Mouse (Mus musculus) hindbrain, embryonic 12.5 days (tissue): Measurements from ENCODE around the gene Plekhg6. TPM values are rescaled to one million over a fixed set of nuclear protein-coding genes. Genes with fewer than 3 reads are reported as not detected.

ENCODE experiments used
- ATAC-seq: fragments of 200-750 bp; cut with Nextera tagmentation; 2 replicates; pipeline ENCODE4 v1.8.0; 2017; ENCODE audit warnings: moderate TSS enrichment; ENCODE audit not compliant: low FRiP score
- H3K27ac ChIP-seq: fragments of 300-500 bp; sonication (generic); 2 replicates; pipeline ENCODE4 v1.5.1; 2016; ENCODE audit warnings: mild to moderate bottlenecking
- H3K27me3 ChIP-seq: fragments of 300-500 bp; sonication (generic); 2 replicates; pipeline ENCODE4 v1.6.1; 2016; ENCODE audit warnings: mild to moderate bottlenecking
- H3K36me3 ChIP-seq: fragments of 300-500 bp; sonication (generic); 2 replicates; pipeline ENCODE4 v1.6.1; 2016; ENCODE audit warnings: mild to moderate bottlenecking
- H3K4me1 ChIP-seq: fragments of 300-500 bp; sonication (generic); 2 replicates; pipeline ENCODE4 v1.6.1; 2016
- H3K4me2 ChIP-seq: fragments of 300-500 bp; sonication (generic); replicated peaks from 2 replicates; pipeline ENCODE4 v1.6.1; 2016; ENCODE audit warnings: mild to moderate bottlenecking
- H3K4me3 ChIP-seq: fragments of 300-500 bp; sonication (generic); 2 replicates; pipeline ENCODE4 v1.5.1; 2016; ENCODE audit warnings: mild to moderate bottlenecking
- H3K9ac ChIP-seq: fragments of 300-500 bp; sonication (generic); 2 replicates; pipeline ENCODE4 v1.6.1; 2016; ENCODE audit warnings: mild to moderate bottlenecking, moderate library complexity
- H3K9me3 ChIP-seq: fragments of 300-500 bp; sonication (generic); replicated peaks from 2 replicates; pipeline ENCODE4 v1.6.1; 2016; ENCODE audit warnings: mild to moderate bottlenecking
- WGBS: fragments of 180-500 bp; shearing (Covaris S2); methylation state at CpG from one replicate; pipeline ENCODE4 v1.1.7; 2016; 5-methylcytosine and 5-hydroxymethylcytosine counted together
- polyA plus RNA-seq: library from polyadenylated mRNA; unstranded; fragments of >200 nt; fragmentation: Nextera tagmentation; extraction: Ambion mirVana; gene quantifications from 2 replicates; pipeline ENCODE4 v1.2.1, GENCODE M21; 2016

Gene Plekhg6
- polyA plus RNA-seq, 1 experiment from 2014 or later = 0.18 TPM

DNA sequence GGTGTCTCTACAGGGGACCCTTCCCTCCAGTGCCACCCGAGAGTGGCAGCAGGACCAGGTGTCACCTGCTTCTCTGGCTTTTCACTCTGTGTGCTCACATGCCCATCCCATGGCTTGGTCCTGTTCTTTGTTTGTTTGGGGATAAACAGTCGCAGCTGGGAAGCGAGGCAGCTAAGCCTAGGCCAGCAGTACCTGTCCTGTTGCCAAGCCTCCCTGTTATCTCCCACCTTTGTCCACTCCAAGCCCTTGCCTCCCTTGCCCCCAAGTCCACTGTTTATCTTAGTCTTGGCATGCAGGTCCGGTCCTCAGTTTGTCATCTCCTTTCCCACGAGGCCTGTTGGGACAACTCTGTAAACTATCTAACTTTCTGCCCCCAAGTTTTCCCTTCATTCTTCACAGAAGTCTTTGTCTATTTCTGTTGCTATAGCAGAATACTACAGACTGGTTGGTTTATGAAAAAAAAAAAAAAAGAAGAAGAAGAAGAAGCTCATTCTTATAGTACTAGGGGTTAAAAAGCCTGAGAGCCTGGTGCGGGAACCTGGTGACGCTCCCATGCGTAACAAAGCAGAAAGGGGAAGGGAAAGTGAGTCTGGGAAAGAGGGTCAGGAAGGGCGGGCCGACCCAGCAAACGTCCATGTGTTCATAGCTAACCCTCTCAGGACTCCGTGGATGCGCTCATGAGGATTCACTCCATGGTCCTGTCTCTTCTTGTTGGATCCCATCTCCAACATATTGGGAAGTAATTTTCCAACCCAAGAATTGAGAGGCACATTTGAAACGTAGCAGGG lies 47.3 kb downstream of the Plekhg6 start:
- Histone ChIP-seq H3K27ac (no peak overlapping the region), H3K36me3 (no peaks in the 10 kb centered on the region), H3K9ac (no peak overlapping the region), H3K4me1 (0 out of 2 replicates have a peak, but pooled peaks cover 2% of the 10 kb centered on the region), H3K27me3 (no peaks in the 10 kb centered on the region), H3K4me3 (no peak overlapping the region), H3K4me2 (no peak overlapping the region), H3K9me3 (no peaks in the 10 kb centered on the region)
- no peak for ATAC-seq
- 74% methylated on average over 14 of the region's 14 CpGs for WGBS

DNA sequence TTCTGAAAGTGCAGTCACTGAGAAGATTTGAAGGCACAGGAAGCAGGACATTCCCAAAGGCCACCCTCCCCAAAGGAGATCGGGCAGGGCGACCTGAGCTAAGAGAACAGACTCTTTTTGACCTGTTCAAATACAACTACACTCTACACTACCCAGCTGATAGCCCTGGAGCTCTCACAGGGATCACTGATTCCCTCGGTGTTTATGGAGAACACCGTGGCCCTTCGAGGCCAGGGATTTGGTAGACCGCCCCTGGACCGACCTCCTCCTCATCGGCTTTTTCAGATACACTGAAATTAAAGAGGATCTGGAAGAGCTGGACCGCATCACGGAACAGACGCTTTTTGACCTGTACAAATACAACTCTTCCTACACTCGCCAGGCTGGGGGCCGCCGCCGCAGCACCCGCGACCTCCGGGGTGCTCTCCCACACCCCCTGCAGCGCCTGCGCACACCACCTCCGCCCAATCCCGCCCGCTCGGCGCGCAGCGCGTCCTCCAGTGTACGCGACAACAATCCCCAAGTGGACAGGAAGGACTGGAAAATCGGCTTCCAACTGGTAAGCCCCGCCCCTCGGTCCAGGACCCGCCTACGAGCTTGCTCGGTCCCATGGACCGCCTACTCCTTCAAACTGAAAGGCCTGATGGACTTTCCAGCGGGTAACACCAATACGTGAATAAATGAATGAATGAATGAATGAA lies 49.8 kb downstream of the Plekhg6 start:
- H3K4me1 ChIP-seq = 0 out of 2 replicates have a peak, but pooled peaks cover 2% of the 10 kb centered on the region
- peak; percentile 86 for ATAC-seq
- peak overlapping the region; percentile 60 for H3K9ac ChIP-seq
- H3K4me2 ChIP-seq = peak overlapping the region; percentile 66
- H3K9me3 ChIP-seq = no peaks in the 10 kb centered on the region
- under 1% methylated on average over 39 of the region's 39 CpGs for WGBS
- H3K36me3 ChIP-seq = no peaks in the 10 kb centered on the region
- peak overlapping the region; percentile 45 for H3K4me3 ChIP-seq
- H3K27ac ChIP-seq = no peak overlapping the region
- H3K27me3 ChIP-seq = no peaks in the 10 kb centered on the region

DNA sequence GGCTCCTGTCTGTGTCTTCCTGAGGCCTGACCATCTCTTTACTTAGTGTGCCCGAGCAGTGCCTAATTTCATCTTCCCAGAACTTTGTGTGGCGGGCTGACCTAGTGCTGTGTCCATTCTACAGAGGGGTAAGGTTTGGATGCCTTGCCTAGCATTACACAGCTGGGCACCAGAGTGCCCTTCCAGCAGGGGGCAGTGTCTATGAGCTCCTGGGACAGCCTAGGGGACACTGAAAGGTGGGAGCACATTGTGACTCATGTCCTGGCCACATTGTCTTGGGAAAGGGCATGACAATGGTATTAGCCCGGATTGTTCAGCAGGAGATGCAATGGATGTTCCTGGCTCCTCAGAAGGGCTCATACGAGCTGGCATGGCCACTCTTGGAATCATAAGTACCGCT lies 52.4 kb downstream of the Plekhg6 start:
- no peaks in the 10 kb centered on the region for H3K9me3 ChIP-seq
- no peak overlapping the region for H3K4me3 ChIP-seq
- H3K27ac ChIP-seq = no peak overlapping the region
- H3K4me1 ChIP-seq = 0 out of 2 replicates have a peak, but pooled peaks cover 2% of the 10 kb centered on the region
- no peak overlapping the region for H3K4me2 ChIP-seq
- 87% methylated on average over 5 of the region's 5 CpGs for WGBS
- no peaks in the 10 kb centered on the region for H3K36me3 ChIP-seq
- no peak overlapping the region for H3K9ac ChIP-seq
- no peak for ATAC-seq
- peaks cover 5% of the 10 kb centered on the region for H3K27me3 ChIP-seq

DNA sequence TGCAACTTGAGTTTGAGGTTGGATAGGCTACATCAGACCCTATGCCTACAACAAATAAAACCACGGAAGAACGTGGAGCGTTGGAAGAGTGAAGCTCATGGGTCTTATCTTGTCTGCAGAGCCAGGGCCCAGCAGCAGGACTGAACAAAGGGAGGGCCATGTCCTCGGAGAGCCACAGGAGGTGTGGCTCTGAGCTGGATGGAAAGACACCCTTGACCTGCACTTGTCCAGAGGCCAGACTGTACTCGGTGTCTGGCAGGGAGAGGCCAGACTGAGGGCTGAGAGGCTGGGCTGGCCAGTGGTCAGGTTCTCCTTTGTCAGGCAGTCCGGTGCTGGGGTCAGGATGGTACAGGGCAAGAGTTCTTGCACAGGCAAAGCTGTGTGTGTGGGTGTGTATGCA lies 55.3 kb downstream of the Plekhg6 start:
- Histone ChIP-seq H3K36me3 (no peaks in the 10 kb centered on the region), H3K9me3 (no peaks in the 10 kb centered on the region), H3K4me2 (no peak overlapping the region), H3K4me3 (no peak overlapping the region), H3K4me1 (no peaks in the 10 kb centered on the region), H3K27me3 (peaks cover 34% of the 10 kb centered on the region), H3K9ac (no peak overlapping the region), H3K27ac (no peak overlapping the region)
- WGBS = 66% methylated on average over 6 of the region's 6 CpGs
- ATAC-seq = no peak

DNA sequence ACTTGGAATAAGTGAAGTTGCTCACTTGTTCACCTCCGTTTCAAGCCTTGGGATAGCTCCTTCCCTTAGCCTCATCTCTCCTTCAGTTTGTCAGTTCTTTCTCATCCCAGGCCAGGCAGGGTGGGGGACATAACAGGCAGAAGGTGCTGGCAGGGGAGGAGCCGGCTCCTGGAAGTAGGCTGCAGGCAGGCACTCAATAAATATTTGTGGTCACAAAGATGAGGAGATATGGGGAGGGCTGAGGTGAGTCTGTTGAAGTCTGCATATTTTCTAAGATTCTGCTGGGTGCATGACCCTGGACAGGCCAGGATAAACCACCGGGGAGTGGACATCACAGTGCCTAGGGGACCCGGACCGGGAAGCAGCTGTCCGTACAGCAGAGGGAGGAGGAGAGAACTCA lies 57.0 kb downstream of the Plekhg6 start:
- Histone ChIP-seq H3K4me2 (no peak overlapping the region), H3K4me1 (no peaks in the 10 kb centered on the region), H3K27me3 (peaks cover 52% of the 10 kb centered on the region), H3K4me3 (no peak overlapping the region), H3K9me3 (no peaks in the 10 kb centered on the region), H3K9ac (no peak overlapping the region), H3K27ac (no peak overlapping the region), H3K36me3 (no peaks in the 10 kb centered on the region)
- ATAC-seq = no peak
- WGBS = 56% methylated on average over 6 of the region's 6 CpGs

DNA sequence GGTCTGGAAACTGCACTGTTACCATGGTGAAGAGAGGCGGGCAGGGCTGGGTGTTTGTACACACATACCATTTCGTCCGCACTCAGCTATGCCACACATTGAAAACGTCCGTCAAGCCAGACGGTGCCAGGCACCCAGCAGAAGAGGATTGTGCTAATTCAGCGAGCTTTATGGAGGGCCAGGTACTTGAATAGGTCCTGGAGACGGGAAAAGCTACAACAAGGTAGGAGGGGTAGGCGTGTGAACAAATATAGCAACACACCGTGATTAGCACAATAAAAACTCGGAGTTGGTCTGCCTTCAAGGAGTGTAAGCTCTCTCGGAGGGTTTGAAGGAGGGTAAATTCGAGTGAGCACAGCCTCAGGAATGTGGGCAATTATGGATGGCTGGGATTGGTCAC lies 57.8 kb downstream of the Plekhg6 start:
- WGBS = 66% methylated on average over 13 of the region's 13 CpGs
- Histone ChIP-seq H3K4me2 (no peak overlapping the region), H3K4me3 (no peak overlapping the region), H3K4me1 (no peaks in the 10 kb centered on the region), H3K27ac (no peak overlapping the region), H3K9ac (no peak overlapping the region), H3K9me3 (no peaks in the 10 kb centered on the region), H3K27me3 (peaks cover 53% of the 10 kb centered on the region), H3K36me3 (no peaks in the 10 kb centered on the region)
- no peak for ATAC-seq

DNA sequence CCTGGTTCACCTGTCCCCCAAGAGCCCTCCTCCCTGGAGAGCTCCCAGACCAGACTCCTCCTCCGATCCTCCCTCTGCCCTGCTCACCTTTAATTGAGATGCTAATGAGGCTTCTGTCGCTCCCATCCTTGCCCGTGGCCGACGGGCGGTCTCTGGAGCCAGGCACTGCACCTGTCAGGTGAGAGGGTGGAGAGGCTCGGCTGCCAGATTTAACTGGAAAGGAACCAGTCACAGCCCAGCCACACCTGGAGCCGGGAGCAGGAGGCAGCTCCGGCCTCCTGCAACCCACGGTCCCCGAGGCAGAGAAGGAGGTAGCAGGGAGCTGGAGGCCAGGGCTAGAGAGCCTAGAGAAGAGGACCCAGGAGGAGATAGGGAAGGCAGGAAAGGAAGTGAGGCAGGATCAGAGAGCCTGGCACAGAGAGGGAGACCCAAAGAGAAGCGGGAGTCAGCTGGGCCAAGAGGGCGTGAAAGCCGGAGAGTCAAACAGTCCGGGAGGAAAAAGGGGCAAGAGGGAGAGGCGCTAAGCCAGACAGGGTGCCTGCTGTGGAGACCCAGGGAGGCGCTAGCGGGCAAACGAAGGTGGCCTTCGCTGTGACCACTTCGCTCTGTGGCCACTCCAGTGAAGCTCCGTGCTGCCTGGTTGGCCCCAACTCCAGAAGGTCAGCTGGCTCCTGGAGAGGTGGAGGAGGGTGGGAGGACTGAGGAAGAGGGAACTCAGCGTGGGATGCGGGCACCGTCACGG lies 59.3 kb downstream of the Plekhg6 start:
- ATAC-seq = no peak
- Histone ChIP-seq H3K4me1 (peaks cover 2% of the 10 kb centered on the region; the same call in 1 of the 2 replicates), H3K36me3 (no peaks in the 10 kb centered on the region), H3K9ac (no peak overlapping the region), H3K4me2 (0 out of 2 replicates have a peak overlapping the region, but pooled peaks have one; percentile 8), H3K27ac (no peak overlapping the region), H3K9me3 (no peaks in the 10 kb centered on the region), H3K4me3 (no peak overlapping the region), H3K27me3 (peaks cover 57% of the 10 kb centered on the region)
- WGBS = 8% methylated on average over 25 of the region's 26 CpGs

DNA sequence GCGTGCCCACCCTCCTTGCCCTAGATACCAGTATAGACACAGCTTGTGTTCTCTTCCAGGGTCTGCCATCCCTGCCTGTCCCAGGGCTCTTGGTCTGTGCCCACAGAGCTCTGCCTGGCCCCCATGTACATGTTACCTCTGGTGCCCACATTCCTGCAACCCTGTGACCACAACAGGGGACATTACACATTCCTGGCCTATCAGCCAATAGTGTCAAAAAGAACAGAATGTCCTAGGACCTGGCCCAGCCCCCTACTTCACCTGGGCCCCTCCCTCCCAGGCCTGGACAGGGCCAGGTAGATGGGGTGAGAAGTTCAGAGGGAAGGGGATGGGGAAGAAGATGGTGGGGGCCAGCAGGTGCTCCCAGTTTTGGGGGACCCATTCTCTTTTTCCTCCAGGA lies 60.3 kb downstream of the Plekhg6 start, which contains the start of gene Scnn1a:
Gene Scnn1a, plus strand, starts transcription at position 337 of the 400 bp plus-strand sequence.
- Histone ChIP-seq H3K9me3 (no peaks in the 10 kb centered on the region), H3K4me3 (no peak within 1 kb of the TSS), H3K27me3 (peaks cover 58% of the 10 kb centered on the region), H3K4me1 (peaks cover 2% of the 10 kb centered on the region; the same call in 1 of the 2 replicates), H3K36me3 (no peaks in the 10 kb centered on the region), H3K4me2 (0 out of 2 replicates have a peak within 1 kb of the TSS, but pooled peaks have one; percentile 8), H3K27ac (no peak within 1 kb of the TSS), H3K9ac (no peak within 1 kb of the TSS)
- ATAC-seq = no peak
- WGBS = 76% methylated on average over 1 of the region's 1 CpGs

DNA sequence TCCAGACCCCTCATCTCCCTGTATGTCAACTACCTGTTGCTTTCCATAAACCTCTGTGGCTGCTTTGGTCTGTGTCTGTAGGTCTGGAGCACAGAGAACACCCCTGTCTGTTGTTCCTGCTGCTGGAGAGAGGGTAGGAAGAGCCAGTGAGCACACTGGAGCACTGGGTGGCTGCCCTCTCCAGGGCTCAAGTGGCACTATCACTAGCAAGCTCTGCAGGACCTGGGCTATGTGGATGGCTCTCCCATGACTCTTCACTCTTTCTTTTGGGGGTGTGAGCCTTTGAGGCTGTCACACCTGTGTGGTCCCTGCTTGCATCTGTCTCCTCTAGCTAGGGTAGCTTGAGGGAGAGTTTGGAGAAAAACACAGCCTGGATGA lies 60.7 kb downstream of the Plekhg6 start:
- no peak overlapping the region for H3K4me2 ChIP-seq
- peaks cover 58% of the 10 kb centered on the region for H3K27me3 ChIP-seq
- no peak overlapping the region for H3K27ac ChIP-seq
- H3K9ac ChIP-seq = no peak overlapping the region
- H3K4me1 ChIP-seq = peaks cover 2% of the 10 kb centered on the region; the same call in 1 of the 2 replicates
- no peak for ATAC-seq
- H3K4me3 ChIP-seq = no peak overlapping the region
- H3K9me3 ChIP-seq = no peaks in the 10 kb centered on the region
- H3K36me3 ChIP-seq = no peaks in the 10 kb centered on the region

DNA sequence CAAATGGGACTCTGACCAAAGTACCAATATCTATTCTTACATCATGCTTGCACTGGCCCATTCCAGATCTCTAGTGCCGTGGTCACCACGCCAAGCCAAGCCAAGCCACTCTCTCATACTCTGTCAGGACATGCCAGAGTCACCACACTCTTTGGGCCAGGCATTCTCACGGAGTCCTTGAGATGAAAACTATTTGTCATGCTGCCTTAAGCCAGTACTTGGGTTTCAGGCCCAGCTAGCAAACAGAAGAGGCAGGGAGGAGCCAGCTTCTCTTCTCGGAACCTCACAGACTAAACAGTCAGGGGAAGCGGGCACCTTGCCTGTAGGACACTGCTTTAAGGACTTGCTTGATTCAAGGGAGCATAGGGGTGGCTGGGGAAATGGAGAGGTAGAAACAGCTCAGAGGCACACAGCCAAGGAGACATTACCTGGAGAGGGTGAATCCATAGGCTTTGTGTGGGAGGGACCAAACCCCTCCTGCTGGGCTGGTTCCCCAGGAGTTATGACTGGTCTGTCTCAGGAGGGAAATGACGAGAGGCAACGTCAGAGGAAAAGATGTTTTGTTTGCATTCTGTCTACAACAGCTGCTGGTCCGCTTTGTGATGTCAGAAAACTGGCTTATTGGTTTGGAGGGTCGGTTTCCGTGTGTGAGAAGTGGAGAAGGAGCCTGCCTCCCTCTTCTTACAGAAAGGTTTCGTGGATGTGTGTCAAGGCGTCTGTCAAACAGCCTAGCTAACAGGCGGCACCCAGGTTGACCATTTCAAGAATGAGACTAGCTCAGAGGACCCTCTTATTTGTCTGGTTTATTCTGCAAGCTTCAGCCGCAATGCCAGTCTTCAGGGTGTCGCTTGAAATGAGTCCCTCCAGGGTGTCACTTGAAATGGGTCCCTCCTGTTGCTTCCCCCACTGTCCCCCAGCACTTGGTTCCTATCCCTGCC lies 61.3 kb downstream of the Plekhg6 start:
- Histone ChIP-seq H3K27me3 (peaks cover 59% of the 10 kb centered on the region), H3K27ac (no peak overlapping the region)

DNA sequence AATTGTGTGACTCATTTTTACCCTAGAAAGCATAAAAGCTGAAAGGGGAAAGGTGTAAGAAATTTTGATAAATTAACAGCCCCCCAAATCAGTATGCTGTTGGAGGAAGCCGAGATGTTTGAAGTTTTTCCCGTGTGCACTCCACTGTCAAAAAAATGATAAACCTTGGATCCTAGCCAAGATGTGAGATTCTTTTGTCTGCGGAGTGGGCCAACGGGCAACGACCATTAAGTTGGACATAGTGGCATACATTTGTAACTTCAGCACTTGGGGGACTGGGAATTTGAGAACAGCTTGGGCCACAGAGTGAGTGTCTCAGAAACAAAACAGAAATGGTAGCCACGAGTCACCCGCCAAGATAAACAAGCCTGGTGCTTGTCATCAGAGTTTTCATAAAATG lies 63.5 kb downstream of the Plekhg6 start:
- Histone ChIP-seq H3K4me1 (peaks cover 18% of the 10 kb centered on the region), H3K9me3 (no peaks in the 10 kb centered on the region), H3K4me2 (no peak overlapping the region), H3K27me3 (peaks cover 46% of the 10 kb centered on the region), H3K9ac (no peak overlapping the region), H3K27ac (no peak overlapping the region), H3K4me3 (no peak overlapping the region), H3K36me3 (no peaks in the 10 kb centered on the region)
- ATAC-seq = no peak
- 63% methylated on average over 7 of the region's 7 CpGs for WGBS

More for the DNA sequence above, 61.3 kb downstream of the Plekhg6 start:
- no peaks in the 10 kb centered on the region for H3K36me3 ChIP-seq
- no peak overlapping the region for H3K4me3 ChIP-seq
- WGBS = 71% methylated on average over 15 of the region's 15 CpGs
- no peak for ATAC-seq
- no peak overlapping the region for H3K4me2 ChIP-seq
- H3K9me3 ChIP-seq = no peaks in the 10 kb centered on the region
- H3K4me1 ChIP-seq = peaks cover 4% of the 10 kb centered on the region
- H3K9ac ChIP-seq = no peak overlapping the region
